Mouse (Mus musculus) spleen, postnatal 0 days (tissue): ENCODE data around the gene Rad17. TPM values are rescaled to one million over a fixed set of nuclear protein-coding genes. Genes with fewer than 3 reads are reported as not detected.

Experiments
- polyA plus RNA-seq: library from polyadenylated mRNA; unstranded; fragments of >200 nt; fragmentation: Nextera tagmentation; extraction: Ambion mirVana; gene quantifications from 2 replicates; pipeline ENCODE4 v1.2.1, GENCODE M21; 2015

Rad17 gene
- 16.4 and 18.2 TPM in 2 replicates for polyA plus RNA-seq

DNA sequence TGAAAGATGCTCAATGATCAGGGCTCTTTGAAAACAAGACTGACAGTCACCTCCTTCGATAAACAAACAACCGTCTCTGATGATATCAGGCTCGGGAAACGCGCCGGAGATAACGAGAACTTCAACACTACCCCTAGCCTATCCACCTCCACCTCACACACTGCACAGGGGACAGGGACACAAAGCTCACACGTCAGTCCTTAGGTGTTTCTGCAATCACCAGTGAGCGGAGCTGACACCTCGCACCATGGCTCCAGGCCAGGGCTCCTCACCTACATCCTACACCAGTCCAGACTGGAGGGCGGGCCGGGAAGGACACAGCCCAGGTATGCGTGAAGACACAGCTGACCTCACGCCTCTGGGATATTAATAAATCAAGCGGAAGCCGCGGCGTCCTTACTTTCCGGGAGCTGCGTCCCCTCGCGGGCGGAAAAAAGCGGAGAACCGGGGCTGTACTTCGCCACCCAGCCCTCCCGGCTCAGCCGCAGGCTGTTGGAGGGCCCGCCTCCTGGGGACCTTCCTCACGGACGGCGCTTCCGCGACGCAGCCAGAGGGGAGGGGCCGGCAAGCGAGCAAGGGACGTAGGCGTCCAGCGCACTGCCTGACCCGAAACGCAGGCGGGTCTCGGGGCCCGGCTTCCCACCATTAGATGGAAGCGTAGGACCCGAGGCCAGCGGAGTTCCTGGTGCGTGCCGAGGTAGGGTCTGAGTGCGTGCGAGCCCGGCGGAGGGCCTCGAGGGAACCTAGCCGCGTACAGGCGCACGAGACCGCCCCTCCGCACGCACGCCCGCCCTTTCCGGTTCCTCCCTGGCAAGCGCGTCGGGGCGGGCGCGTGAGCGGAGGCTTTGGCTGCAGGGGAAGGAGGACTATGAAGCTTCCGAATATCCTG, at the start of gene Rad17, which contains the start of gene Ak6:
TSS of gene Rad17 (minus strand) at position 502 of the 889 bp plus-strand sequence.
TSS of gene Ak6 (plus strand) at position 430 of the 889 bp plus-strand sequence.

DNA sequence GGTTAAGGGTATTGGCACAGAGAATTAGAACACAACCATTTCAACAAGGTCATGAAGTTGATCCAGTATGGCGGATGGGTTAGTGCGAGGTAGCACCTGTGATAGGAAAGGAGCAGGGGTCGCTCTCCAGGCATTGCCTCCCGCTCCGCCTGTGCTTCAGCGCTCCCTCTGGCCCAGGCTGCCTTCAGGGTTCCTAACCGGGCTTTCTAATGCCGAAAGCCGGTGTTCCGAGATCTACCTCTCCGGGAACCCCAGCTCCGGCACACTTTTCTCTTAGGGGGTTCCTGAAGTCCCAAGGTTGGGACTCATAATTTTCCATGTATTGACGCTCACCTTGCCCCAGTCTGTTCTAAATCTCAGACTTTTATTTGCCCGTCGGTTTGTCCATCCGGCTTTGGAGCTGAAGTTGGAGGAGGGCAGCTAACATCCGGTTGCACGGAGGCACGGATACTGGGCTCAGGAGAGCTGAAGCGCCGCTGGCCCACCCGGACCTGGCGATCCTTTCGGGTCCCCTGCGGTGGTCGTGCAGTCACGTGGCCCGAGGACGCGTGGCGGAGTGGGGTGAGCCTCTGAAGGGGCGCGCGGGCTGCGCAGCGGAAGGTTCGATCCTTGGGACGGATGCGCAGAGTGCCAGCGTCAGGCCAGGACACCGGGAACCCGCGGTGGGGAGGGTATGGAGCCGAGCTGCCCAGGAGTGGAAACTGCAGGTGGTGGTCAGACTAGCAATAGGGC, 18.6 kb upstream of the Rad17 start, which contains the start of gene Ccdc125:
TSS of gene Ccdc125 (plus strand) at position 427 of the 732 bp plus-strand sequence.

DNA sequence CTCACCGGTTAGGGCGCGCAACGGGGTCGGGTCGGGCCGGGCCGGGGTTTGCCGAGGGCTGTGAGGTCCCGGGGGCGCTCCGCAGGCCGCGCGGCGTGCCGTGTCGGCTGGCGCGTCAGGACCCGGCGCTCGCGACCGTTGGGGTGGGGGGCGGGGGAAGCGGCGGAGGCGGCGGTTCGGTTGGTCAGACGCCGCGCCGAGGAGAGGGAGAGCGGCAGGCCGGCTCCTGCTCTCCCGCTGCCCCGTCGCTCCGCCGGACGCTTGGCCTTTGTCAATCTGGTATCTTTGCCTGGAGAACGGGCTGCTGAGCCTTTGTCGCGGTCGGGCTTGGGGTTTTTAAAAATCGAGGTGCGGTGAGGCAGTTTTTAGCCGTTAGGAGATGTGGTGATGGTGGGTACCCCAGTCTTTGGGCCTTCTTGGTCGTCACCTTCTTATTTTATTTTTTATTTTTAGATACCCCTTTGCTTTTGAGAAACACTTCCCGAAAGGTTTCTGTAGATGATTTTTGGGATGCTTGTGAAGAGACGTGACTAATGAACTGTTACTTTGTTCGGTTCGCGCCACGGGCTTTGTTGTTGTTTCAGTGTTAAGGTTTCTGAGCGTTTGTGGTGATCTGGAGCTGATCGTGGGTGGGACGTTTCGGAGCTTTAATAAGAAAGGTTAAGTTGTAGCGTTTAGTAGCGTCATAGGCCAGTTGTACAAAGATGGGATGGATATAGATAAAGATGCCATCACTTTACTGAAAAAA, 762 bp upstream of the Rad17 start, which contains the start of gene Taf9:
TSS of gene Taf9 (plus strand) at position 141 of the 748 bp plus-strand sequence.

GRCm38 (mm10) chr13:100616181-100617087, 34.4 kb downstream of the Rad17 start, which contains the start of gene Marveld2:
Gene Marveld2, minus strand, starts transcription at chr13:100616971.

Other genes with a start within 250 kb of the Rad17 start
- not detected in 2 replicates for gene Naip1, start 198.2 kb downstream of the Rad17 start, polyA plus RNA-seq
- gene Gtf2h2, start 158.5 kb downstream of the Rad17 start, polyA plus RNA-seq: 39.6 and 41.1 TPM in 2 replicates
- gene Ocln, start 98.3 kb downstream of the Rad17 start, polyA plus RNA-seq: 0.25 and 0.28 TPM in 2 replicates
- gene Marveld2, start 34.1 kb downstream of the Rad17 start, polyA plus RNA-seq: 0.67 and 0.91 TPM in 2 replicates
- gene Ak6, start 72 bp downstream of the Rad17 start, polyA plus RNA-seq: 202 and 214 TPM in 2 replicates
- 30.0 and 42.4 TPM in 2 replicates for gene Taf9, start 528 bp upstream of the Rad17 start, polyA plus RNA-seq
- 8.3 and 10.5 TPM in 2 replicates for gene Ccdc125, start 18.7 kb upstream of the Rad17 start, polyA plus RNA-seq
- gene Cdk7, start 79.9 kb upstream of the Rad17 start, polyA plus RNA-seq: 54.3 and 54.8 TPM in 2 replicates
- 166 and 190 TPM in 2 replicates for gene Mrps36, start 93.6 kb upstream of the Rad17 start, polyA plus RNA-seq
- 58.5 and 69.3 TPM in 2 replicates for gene Cenph, start 124.8 kb upstream of the Rad17 start, polyA plus RNA-seq
- gene Ccnb1, start 135.5 kb upstream of the Rad17 start, polyA plus RNA-seq: 192 and 221 TPM in 2 replicates
- gene Slc30a5, start 182.4 kb upstream of the Rad17 start, polyA plus RNA-seq: 29.0 and 34.3 TPM in 2 replicates